Mouse (Mus musculus) regulatory T cell (primary cell): Measurements from ENCODE around the gene Rarb.

Experiments used
- in situ Hi-C: fragments of 300-600 bp; cut with MboI, MseI; formaldehyde crosslinking; loops from one replicate; pipeline ENCODE4 v1.15.1; 2025; ENCODE audit warnings: high pct_unique_total_duplicates

Rarb gene

GRCm38 (mm10) chr14:16541641-16542040 lies 277.3 kb downstream of the Rarb start:
- in situ Hi-C loops: loop anchor here (10.0 kb wide), 1 partner anchor 1503 kb away; no protein-coding TSS in a partner anchor

GRCm38 (mm10) chr14:16537433-16537832 lies 281.5 kb downstream of the Rarb start:
- in situ Hi-C loops: no loop called here

GRCm38 (mm10) chr14:16528631-16529030 lies 290.3 kb downstream of the Rarb start:
- in situ Hi-C loops: no loop called here

GRCm38 (mm10) chr14:16526120-16526519 lies 292.8 kb downstream of the Rarb start:
- in situ Hi-C loops: no loop called here

- in situ Hi-C loops: no loop called here
These were observed 293.6 kb downstream of the Rarb start for GRCm38 (mm10) chr14:16525137-16525924.

GRCm38 (mm10) chr14:16522852-16523251 lies 296.1 kb downstream of the Rarb start:
- in situ Hi-C loops: no loop called here

- in situ Hi-C loops: no loop called here
These were observed 299.3 kb downstream of the Rarb start for GRCm38 (mm10) chr14:16519588-16520167.

GRCm38 (mm10) chr14:16517958-16518357 lies 301.0 kb downstream of the Rarb start:
- in situ Hi-C loops: no loop called here

GRCm38 (mm10) chr14:16515731-16516130 lies 303.2 kb downstream of the Rarb start:
- in situ Hi-C loops: no loop called here

- in situ Hi-C loops: no loop called here
These were observed 308.4 kb downstream of the Rarb start for GRCm38 (mm10) chr14:16510574-16510973.

- in situ Hi-C loops: no loop called here
These were observed 309.1 kb downstream of the Rarb start for GRCm38 (mm10) chr14:16509825-16510224.

- in situ Hi-C loops: no loop called here
These were observed 310.2 kb downstream of the Rarb start for GRCm38 (mm10) chr14:16508760-16509159.

- in situ Hi-C loops: no loop called here
These were observed 321.7 kb downstream of the Rarb start for GRCm38 (mm10) chr14:16497226-16497661.

- in situ Hi-C loops: no loop called here
These were observed 335.1 kb downstream of the Rarb start for GRCm38 (mm10) chr14:16483656-16484380.

GRCm38 (mm10) chr14:16480621-16481020 lies 338.3 kb downstream of the Rarb start:
- in situ Hi-C loops: no loop called here

- in situ Hi-C loops: no loop called here
These were observed 339.4 kb downstream of the Rarb start for GRCm38 (mm10) chr14:16479521-16479920.

GRCm38 (mm10) chr14:16478606-16479323 lies 340.2 kb downstream of the Rarb start:
- in situ Hi-C loops: no loop called here

- in situ Hi-C loops: no loop called here
These were observed 370.5 kb downstream of the Rarb start for GRCm38 (mm10) chr14:16448269-16448987.

GRCm38 (mm10) chr14:16447587-16447986 lies 371.4 kb downstream of the Rarb start:
- in situ Hi-C loops: no loop called here

GRCm38 (mm10) chr14:16444859-16445258 lies 374.1 kb downstream of the Rarb start:
- in situ Hi-C loops: no loop called here
